Mouse (Mus musculus): Measurements from ENCODE around the gene Exosc8. TPM values are rescaled to one million over a fixed set of nuclear protein-coding genes. Genes with fewer than 3 reads are reported as not detected.

Exosc8 gene
- total RNA-seq, 2 experiments from 2014 or later = 19.0 to 22.1 TPM

GRCm38 (mm10) chr3:54685202-54685601, 50.0 kb downstream of the Exosc8 start:
- intact Hi-C loops (cut with DNase I) = loop anchor here (10.0 kb wide), 1 partner anchor 820 kb away; the partner anchor contains the start of gene Ufm1
- no peak for DNase-seq

- intact Hi-C loops (cut with DNase I) = loop anchor here (10.0 kb wide), 1 partner anchor 817 kb away; the partner anchor contains the start of gene Ufm1
- no peak for DNase-seq
Measured at GRCm38 (mm10) chr3:54681310-54682204, 53.6 kb downstream of the Exosc8 start.

Other genes starting within 250 kb of the Exosc8 start
- gene Supt20, start 42.6 kb downstream of the Exosc8 start, total RNA-seq (2021) = 10 to 100 TPM; 19.9 to 20.6 TPM
- not detected for gene Gm21958, start 21.0 kb downstream of the Exosc8 start, total RNA-seq (2021)
- 10 to 100 TPM in 1 of 2 experiments, 1 to 10 TPM in 1; 9.9 to 11.5 TPM for gene Alg5, start 146 bp upstream of the Exosc8 start, total RNA-seq (2021)
- 1 to 10 TPM; 1.6 to 3.0 TPM for gene Smad9, start 20.2 kb upstream of the Exosc8 start, total RNA-seq (2021)
- 10 to 100 TPM; 19.1 to 23.2 TPM for gene Rfxap, start 72.4 kb upstream of the Exosc8 start, total RNA-seq (2021)
- gene Sertm1, start 180.5 kb upstream of the Exosc8 start, total RNA-seq (2021) = under 1 TPM; 0.14 to 0.17 TPM